Mouse (Mus musculus): ENCODE results near the gene Vps13d. TPM values are rescaled to one million over a fixed set of nuclear protein-coding genes. Genes with fewer than 3 reads are reported as not detected.

The Vps13d gene
- polyA plus RNA-seq, 1 experiment from 2014 or later = 8.7 TPM

GRCm38 (mm10) chr4:144928693-144929436, 265.9 kb downstream of the Vps13d start:
- Histone ChIP-seq H3K27ac (0 out of 2 replicates have a peak overlapping the region, but pooled peaks have one; percentile 55), H3K4me2 (no peak overlapping the region), H3K36me3 (no peaks in the 10 kb centered on the region), H3K27me3 (no peaks in the 10 kb centered on the region), H3K9ac (no peak overlapping the region), H3K4me3 (no peak overlapping the region), H3K9me3 (no peaks in the 10 kb centered on the region), H3K4me1 (replicated peaks) (peaks cover 10% of the 10 kb centered on the region; the same call in 1 of the 2 replicates)
- ATAC-seq (ENCODE audit: low FRiP score) = no peak
- WGBS = 83% methylated on average over 5 of the region's 5 CpGs

Other genes starting within 250 kb of the Vps13d start
- 3.2 and 4.1 TPM in 2 replicates for gene Tnfrsf1b, start 51.9 kb upstream of the Vps13d start, polyA plus RNA-seq (2015; fragmentation: Nextera tagmentation; extraction: Ambion mirVana)
- 0.12 TPM in 2 replicates for gene Tnfrsf8, start 120.2 kb upstream of the Vps13d start, polyA plus RNA-seq (2015; fragmentation: Nextera tagmentation; extraction: Ambion mirVana)